Mouse (Mus musculus): ENCODE results near the gene Lrrc1.
"Not testable (repeated sequence)": the region's sequence is repeated elsewhere in the genome, so short reads cannot be mapped to it uniquely, and the experiment has no call there.

DNA sequence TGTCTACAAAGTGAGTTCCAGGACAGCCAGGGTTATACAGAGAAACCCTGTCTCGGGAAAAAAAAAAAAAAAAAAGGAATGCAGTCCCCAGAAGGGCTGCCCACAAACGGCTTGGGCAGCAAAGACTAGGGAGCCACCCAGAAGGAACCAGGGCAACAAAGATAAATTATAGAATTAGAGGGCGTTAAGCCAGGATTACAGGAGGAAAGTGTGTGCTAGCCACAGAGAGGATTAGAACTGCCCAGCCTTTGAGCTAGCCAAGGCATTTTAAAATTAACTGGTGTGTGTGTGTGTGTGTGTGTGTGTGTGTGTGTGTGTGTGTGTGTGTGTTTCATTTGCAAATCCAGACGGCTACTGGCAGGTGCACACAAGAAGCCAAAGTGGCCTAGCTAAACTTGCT lies 30.3 kb upstream of the Lrrc1 start:
- not testable (repeated sequence) for TF ChIP-seq USF1 (IDR thresholded peaks at IDR 0.05; ENCODE audit: low read depth); CTCF (IDR thresholded peaks at IDR 0.05; ENCODE audit: control insufficient read depth, insufficient read depth, insufficient read length); MAX (IDR thresholded peaks at IDR 0.05); MYOG (IDR thresholded peaks at IDR 0.05; ENCODE audit: control insufficient read depth, extremely low read depth, insufficient read length); FOSL1 (IDR thresholded peaks at IDR 0.05; ENCODE audit: insufficient read depth, low read length, poor library complexity, severe bottlenecking); MYOD1 (IDR thresholded peaks at IDR 0.05; ENCODE audit: control insufficient read depth, insufficient read length, low read depth)
